Mouse (Mus musculus): ENCODE measurements at regions not wholly inside any gene's neighbourhood (a gene's known extent, or its start where the extent isn't known, plus 50 kb on each side); places are given as distances from the start of the nearest gene placed in this dataset.
"Not testable (repeated sequence)": the region's sequence is repeated elsewhere in the genome, so short reads cannot be mapped to it uniquely, and the experiment has no call there.

GRCm38 (mm10) chr1:16904690-16905089, 811.6 kb upstream of the 4930444P10Rik start:
- Histone ChIP-seq H3K4me3 (ENCODE audit: insufficient read depth, low read length) (no peak overlapping the region), H3K4me1 (ENCODE audit: control insufficient read depth, insufficient read depth, low read length) (no peaks in the 10 kb centered on the region), H3K27ac (ENCODE audit: insufficient read depth, low read depth, low read length) (no peak overlapping the region)
- TF ChIP-seq CTCF (IDR thresholded peaks at IDR 0.05; ENCODE audit: low read depth, low read length) (no peak), POLR2A (IDR thresholded peaks at IDR 0.05; ENCODE audit: borderline replicate concordance, low read depth, low read length) (no peak)

DNA sequence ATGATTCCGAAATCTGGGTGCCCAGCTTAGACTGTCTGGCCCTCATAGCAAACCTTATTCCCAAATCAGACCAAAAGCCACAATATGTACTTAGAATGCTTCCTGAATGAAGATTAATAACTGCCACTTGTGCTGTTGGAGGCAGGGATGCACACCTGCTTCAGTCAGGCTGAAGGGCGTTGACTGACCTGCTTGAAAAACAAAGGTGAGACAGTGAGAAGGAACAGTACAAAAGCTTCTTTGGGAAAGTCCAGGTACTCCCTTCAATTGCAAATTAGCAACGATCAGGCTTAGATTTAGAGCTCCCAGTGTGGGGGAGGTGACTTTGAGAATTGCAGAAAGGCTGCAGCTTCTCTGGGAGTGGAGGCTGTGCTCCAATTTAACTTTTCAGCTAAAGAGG, 775.3 kb upstream of the 4930444P10Rik start:
- not testable (repeated sequence) for H3K4me3 ChIP-seq (ENCODE audit: insufficient read depth, low read length); H3K4me1 ChIP-seq (ENCODE audit: control insufficient read depth, insufficient read depth, low read length); H3K27ac ChIP-seq (ENCODE audit: insufficient read depth, low read depth, low read length)

- H3K4me3 ChIP-seq (ENCODE audit: insufficient read depth, low read length); H3K27ac ChIP-seq (ENCODE audit: insufficient read depth, low read depth, low read length); H3K4me1 ChIP-seq (ENCODE audit: control insufficient read depth, insufficient read depth, low read length): not testable (repeated sequence)
These were observed 774.1 kb upstream of the 4930444P10Rik start for GRCm38 (mm10) chr1:16867086-16867835.

DNA sequence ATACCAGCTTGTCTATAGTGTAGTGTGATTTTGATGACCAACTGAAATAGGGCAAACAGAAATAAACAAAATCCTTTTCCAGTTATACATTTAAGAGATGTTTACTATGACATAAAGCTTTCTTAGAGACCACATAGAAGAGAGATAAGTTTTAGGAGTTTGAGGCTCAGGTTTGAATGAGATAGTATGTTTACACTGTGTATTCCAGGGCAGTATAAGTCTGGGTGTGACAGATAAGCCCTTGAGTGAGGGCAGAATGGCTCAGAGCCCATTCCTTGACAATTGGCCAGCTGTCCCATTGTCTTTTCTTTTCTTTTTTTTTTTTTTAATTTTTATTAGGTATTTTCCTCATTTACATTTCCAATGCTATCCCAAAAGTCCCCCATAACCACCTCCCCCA, 744.0 kb upstream of the 4930444P10Rik start:
- Histone ChIP-seq H3K27ac (ENCODE audit: insufficient read depth, low read depth, low read length) (no peak overlapping the region), H3K4me1 (ENCODE audit: control insufficient read depth, insufficient read depth, low read length) (no peaks in the 10 kb centered on the region), H3K4me3 (ENCODE audit: insufficient read depth, low read length) (no peak overlapping the region)
- TF ChIP-seq POLR2A (IDR thresholded peaks at IDR 0.05; ENCODE audit: borderline replicate concordance, low read depth, low read length) (no peak), CTCF (IDR thresholded peaks at IDR 0.05; ENCODE audit: low read depth, low read length) (no peak)

DNA sequence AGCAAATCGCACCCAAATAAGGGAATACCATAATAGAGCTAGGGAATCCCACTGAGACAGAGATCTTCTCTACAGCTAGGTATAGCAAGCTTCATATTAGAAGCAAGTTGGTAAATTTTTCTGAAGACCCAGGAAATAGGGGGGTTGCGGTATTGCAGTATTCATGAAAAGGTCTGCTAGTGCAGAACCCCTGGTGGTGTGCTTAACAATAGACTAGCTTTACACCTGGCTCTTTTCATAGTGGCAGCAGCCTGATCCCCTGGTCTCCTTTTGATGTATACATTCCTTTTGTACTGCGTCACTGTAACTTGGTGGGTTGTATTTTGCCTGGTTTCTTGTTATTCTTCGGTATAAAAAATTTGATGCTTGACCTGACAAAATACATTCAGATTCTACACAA, 731.6 kb upstream of the 4930444P10Rik start:
- not testable (repeated sequence) for H3K4me3 ChIP-seq (ENCODE audit: insufficient read depth, low read length); H3K4me1 ChIP-seq (ENCODE audit: control insufficient read depth, insufficient read depth, low read length); H3K27ac ChIP-seq (ENCODE audit: insufficient read depth, low read depth, low read length)

GRCm38 (mm10) chr1:16824057-16824456, 730.9 kb upstream of the 4930444P10Rik start:
- Histone ChIP-seq H3K4me1 (ENCODE audit: control insufficient read depth, insufficient read depth, low read length) (no peaks in the 10 kb centered on the region), H3K4me3 (ENCODE audit: insufficient read depth, low read length) (no peak overlapping the region), H3K27ac (ENCODE audit: insufficient read depth, low read depth, low read length) (no peak overlapping the region)
- TF ChIP-seq CTCF (IDR thresholded peaks at IDR 0.05; ENCODE audit: low read depth, low read length) (no peak), POLR2A (IDR thresholded peaks at IDR 0.05; ENCODE audit: borderline replicate concordance, low read depth, low read length) (no peak)

DNA sequence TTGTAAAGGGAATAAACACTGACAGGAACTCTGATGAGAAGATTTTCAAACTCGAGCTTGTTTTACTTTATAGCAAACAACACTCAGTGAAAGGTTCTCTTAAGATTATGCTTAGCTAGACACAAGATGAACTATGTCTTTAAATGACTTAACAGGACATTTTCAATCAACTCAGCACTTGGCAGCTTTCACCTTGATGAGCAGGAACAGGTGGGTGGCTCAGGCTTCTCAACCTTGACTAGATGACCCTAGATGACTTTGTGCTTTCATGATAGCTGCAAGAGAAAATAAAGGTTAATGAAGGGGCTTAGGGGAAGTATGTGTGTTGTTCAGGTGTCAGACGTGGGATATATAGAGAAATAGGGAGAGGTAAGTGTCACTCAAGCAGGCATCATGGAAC, 728.1 kb upstream of the 4930444P10Rik start:
- TF ChIP-seq POLR2A (IDR thresholded peaks at IDR 0.05; ENCODE audit: borderline replicate concordance, low read depth, low read length) (no peak), CTCF (IDR thresholded peaks at IDR 0.05; ENCODE audit: low read depth, low read length) (no peak)
- Histone ChIP-seq H3K4me1 (ENCODE audit: control insufficient read depth, insufficient read depth, low read length) (no peaks in the 10 kb centered on the region), H3K4me3 (ENCODE audit: insufficient read depth, low read length) (no peak overlapping the region), H3K27ac (ENCODE audit: insufficient read depth, low read depth, low read length) (no peak overlapping the region)

DNA sequence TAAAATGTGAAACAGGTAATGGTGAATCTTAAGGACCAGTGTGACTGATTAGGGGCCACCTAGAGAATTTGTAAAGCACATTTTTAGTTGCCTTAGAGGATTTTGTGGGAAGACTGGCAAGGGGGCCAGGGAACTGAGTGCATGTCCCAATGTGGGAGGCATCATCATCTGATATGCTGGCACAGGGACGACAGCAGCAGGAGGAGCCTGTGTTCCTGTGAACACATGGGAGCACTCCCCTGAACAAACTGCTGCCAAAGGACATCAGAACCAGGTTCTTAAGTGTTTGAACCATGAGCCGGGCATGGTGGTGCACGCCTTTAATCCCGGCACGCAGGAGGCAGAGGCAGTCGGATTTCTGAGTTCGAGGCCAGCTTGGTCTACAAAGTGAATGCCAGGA, 723.4 kb upstream of the 4930444P10Rik start:
- H3K4me3 ChIP-seq (ENCODE audit: insufficient read depth, low read length) = no peak overlapping the region
- no peak overlapping the region for H3K27ac ChIP-seq (ENCODE audit: insufficient read depth, low read depth, low read length)
- H3K4me1 ChIP-seq (ENCODE audit: control insufficient read depth, insufficient read depth, low read length) = no peaks in the 10 kb centered on the region
- TF ChIP-seq POLR2A (IDR thresholded peaks at IDR 0.05; ENCODE audit: borderline replicate concordance, low read depth, low read length) = no peak
- TF ChIP-seq CTCF (IDR thresholded peaks at IDR 0.05; ENCODE audit: low read depth, low read length) = no peak

DNA sequence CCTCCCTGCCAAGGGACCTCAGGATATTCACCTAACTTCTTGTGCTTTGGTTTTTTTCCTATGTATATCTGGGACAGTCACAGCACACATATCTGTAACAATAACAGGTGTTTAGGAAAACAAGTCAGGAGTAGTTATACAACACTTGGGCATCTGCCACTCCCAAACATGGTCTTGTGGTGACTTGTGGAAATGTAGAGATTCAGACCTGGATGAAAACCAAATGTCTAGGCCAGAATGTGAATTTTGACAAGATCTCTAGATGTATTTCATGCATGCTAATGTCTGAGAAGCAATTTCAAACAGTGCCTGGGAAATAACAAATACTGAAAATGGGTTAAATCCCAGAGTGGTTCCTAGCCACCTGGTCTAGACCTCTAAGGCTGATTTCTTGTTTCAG, 722.6 kb upstream of the 4930444P10Rik start:
- no peak overlapping the region for H3K4me3 ChIP-seq (ENCODE audit: insufficient read depth, low read length)
- TF ChIP-seq CTCF (IDR thresholded peaks at IDR 0.05; ENCODE audit: low read depth, low read length) (no peak), POLR2A (IDR thresholded peaks at IDR 0.05; ENCODE audit: borderline replicate concordance, low read depth, low read length) (no peak)
- H3K27ac ChIP-seq (ENCODE audit: insufficient read depth, low read depth, low read length) = no peak overlapping the region
- no peaks in the 10 kb centered on the region for H3K4me1 ChIP-seq (ENCODE audit: control insufficient read depth, insufficient read depth, low read length)

GRCm38 (mm10) chr1:16809370-16810150, 716.4 kb upstream of the 4930444P10Rik start:
- TF ChIP-seq CTCF (IDR thresholded peaks at IDR 0.05; ENCODE audit: low read depth, low read length) (no peak), POLR2A (IDR thresholded peaks at IDR 0.05; ENCODE audit: borderline replicate concordance, low read depth, low read length) (no peak)
- Histone ChIP-seq H3K27ac (ENCODE audit: insufficient read depth, low read depth, low read length) (no peak overlapping the region), H3K4me1 (ENCODE audit: control insufficient read depth, insufficient read depth, low read length) (peaks cover 2% of the 10 kb centered on the region; the same call in 1 of the 2 replicates), H3K4me3 (ENCODE audit: insufficient read depth, low read length) (no peak overlapping the region)
